Mouse (Mus musculus) frontal cortex, adult (tissue): ENCODE results near the gene Ets2.
A peak's percentile ranks its signal among the peaks of the same experiment; 100 is the strongest.

Experiments used
- ATAC-seq: cut with Nextera tagmentation; 2 replicates; pipeline ENCODE4 v1.9.2; 2017; ENCODE audit warnings: mild to moderate bottlenecking, moderate library complexity, mixed read lengths; ENCODE audit not compliant: low TSS enrichment

The Ets2 gene

DNA sequence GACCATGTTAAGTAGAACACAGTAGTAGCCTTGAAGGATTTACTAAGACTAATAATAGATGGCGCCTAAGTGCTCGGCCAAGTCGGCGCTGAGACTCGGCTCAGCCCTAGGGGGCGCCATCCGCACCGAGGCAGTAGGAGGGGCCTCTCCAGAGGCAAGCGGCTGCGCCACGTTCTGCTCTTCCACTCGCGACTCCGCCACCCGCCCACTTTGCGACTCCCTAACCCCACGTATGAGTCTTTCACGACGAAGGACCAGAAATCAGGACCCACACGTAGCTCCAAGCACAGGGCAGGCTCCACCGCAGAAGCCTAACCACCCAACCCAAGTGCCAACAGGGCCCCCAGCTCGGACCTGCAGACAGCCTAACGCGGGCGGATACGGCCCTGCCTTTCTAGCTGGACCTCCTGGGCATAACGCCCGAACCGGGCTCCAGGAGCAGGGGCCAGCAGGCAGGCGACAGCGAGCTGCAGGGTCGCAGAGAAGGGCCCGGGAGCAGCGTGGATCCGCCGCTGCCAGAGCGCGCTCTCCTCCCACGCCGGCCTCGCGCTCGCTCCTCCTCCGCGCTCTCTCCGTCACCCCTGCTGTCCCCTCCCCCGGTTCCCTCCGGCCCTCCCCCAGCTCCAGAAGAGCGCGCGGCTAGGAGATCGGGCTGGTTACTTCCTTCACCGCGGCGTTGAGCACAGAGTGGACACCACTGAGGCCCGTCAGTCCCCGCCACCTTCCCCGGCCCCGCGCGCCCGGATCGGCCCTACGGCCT lies at the start of gene Ets2:
TSS of gene Ets2 (plus strand) at position 274 of the 760 bp plus-strand sequence.
- ATAC-seq, result peak; percentile 77

DNA sequence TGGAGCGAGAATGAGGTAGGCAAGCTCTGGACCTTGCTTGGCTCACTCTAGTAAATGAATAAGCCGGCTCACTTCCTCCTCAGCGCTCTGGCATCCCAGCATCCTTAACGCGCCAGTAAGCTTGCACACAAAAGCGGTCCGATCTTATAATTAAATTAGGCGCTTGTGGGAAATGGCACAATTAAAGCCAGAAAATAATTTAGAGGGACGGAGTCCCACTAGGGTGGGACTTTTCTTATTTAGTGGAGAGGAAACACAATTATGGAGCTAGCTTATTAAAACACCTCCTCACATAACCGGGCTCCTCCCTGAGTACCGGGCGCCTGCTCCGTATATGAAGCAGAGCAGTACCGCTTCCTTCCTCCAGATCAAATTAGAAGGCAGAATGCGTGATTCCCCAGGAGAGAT lies 47.7 kb upstream of the Ets2 start:
- ATAC-seq, result peak; percentile 78

DNA sequence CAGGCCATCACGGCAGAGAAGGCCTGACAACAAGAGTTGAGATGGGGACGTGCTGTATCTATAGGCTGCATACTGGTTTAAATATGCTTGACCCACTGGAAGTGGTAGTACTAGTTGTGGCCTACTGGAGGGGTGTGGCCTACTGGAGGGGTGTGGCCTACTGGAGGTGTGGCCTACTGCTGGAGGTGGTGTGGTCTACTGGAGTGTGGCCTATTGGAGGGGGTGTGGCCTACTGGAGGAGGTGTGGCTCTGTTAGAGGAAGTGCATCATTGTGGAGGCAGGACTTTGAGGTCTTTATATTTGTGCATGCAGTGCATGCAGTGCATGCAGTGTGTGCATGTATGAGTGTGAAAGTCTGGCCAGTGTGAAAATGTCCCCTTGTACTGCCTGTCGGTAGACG lies 45.3 kb upstream of the Ets2 start:
- ATAC-seq, result no peak

DNA sequence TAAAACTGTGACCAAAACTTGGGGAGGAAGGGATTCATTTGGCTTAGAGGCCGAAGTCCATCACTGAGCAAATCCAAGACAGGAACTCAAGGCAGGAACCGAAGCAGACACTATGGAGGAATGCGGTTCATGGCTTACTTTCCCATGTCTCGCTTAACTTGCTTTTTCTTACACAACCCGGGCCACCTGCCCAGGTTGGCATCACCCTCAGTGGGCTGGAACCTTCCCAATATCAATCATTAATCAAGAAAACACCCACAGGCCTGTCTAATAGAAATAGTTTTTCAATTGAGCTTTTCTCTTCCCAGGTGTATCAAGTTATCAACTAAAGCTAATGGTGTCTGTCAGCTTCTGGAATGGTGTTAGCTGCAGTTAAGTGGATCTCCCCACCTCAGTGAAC lies 44.7 kb upstream of the Ets2 start:
- ATAC-seq, result no peak

DNA sequence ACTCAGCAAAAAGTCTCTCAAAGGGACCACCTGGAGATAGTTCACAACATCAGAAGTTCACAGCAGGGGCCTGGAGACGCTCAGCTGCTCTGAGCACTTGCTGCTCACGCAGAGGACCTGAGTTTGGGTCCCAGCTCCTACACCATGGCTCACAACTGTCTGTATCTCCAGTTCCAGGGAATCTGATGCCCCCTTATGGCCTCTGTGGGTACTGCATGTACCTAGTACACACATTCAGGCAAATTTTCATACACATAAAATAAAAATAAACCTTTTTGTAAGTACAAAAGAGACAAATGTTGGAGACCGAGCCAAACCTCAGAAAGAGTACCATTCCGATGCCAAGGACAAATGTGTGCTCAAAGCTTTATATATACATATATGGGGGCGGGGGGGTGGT lies 44.1 kb upstream of the Ets2 start:
- no peak for ATAC-seq

DNA sequence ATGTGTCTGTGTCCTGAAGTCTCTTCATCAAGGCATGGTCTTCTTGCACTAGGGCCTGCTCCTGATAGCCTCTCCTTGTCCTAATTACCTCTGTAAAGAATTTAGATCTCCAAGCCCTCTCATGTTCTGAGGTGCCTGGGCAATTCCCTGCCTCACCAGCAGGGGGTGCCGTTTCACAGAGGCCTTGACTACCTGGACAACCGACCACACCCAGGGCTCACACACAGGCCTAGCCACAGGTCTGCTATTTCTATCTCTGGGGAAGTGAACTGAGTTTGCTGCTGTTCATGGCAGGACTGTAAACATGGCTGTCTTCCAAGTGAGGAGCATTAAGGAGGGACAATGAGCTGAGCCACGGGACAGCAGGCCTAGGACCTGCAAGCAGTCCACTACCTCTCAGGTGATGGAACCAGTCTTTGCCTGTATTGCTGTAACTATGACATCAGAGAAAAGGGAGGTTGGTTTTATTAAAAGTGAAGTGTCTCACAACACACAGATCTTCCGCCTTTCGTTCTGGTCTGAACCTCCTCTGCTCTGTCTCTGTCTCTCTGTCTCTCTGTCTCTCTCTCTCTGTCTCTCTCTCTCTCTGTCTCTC lies 42.9 kb upstream of the Ets2 start:
- no peak for ATAC-seq

DNA sequence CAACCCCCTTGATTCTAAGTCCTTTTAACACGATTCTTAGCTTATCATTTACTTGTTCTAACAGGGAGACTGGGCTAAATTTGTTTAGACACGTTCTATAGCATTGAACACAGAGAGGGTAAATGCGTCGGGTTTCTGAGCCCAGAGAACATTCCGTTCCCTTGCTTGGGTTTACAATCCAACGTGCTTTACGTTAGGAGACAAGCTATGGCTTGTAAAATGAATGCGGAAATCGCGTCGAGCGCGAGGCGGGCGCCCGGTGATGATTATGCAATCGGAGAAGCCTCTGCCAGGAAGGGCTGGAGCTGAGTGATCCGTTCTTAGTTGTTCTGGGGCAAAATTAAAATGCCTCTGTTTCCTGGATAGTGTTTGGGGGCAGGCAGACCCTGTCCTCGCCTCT lies 42.4 kb upstream of the Ets2 start:
- peak; percentile 55; the same call in 1 of the 2 replicates for ATAC-seq

DNA sequence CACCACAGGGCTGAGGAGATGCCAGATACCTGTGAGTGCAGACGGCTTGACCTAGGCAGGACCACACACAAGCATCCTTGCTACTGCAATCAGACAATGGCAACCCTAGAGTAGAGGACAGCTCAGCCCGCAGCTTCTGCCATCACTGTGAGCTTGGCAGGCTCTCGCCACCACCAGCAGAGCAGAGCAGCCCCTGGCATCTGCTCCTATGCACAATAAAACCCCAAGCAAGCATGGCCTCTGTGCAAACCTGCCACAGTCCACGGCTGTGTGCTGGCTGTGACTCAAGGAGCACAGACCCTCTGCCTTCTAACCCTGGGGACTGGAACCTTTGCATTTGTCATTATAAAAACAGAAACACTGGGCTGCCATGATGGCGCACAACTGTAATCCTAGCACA lies 41.0 kb upstream of the Ets2 start:
- ATAC-seq, result no peak

DNA sequence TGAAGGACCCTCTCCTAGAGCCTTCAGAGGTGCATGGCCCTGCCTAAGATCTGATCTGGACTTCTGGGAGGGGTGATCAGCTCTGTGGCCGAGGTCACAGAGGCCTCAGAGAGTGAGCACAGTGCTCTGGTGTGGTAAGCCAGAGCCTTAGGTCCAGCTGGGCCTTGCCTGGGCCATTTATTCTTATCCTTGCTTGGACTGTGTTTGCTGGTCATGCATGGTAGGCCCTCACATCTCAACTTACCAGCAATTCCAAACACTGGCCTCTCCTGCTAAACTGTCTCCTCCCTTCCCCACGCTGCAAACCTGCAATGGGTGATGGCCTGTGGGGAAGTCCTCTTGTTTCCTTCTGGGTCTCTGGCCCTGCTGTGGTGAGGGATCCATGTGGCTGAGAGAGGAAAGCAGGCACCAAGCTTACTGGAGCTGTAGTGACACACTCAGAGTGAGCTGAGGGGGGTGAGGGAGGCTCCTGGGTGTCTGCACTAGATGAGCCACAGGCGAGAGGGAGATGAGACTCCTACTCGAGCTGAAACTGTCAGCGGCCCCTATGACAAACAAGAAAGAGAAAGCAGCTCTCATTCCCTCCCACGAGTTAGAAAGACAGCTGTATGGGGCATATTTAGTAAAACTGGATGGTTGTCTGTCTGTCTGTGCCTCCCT lies 36.3 kb upstream of the Ets2 start:
- peak; percentile 76 for ATAC-seq

DNA sequence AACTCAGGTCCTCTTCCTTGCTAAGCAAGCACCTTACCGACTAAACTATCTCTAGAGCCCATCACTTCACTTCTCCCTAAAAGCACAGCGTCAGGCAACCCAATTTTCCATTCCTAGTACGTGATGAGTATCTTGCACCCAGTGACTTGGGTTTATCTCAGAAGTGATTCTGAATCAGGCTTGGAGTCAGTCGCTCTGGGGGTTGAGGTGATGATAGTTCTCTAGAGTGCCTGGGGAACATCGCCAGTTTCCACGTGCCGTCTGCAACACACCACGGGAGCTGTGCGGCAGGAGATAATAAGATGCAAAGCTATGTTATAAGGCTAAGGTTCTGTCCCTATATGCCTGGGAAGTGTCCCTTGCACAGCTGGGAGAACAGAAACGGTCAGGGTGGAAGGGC lies 35.6 kb upstream of the Ets2 start:
- ATAC-seq, result peak; percentile 56

DNA sequence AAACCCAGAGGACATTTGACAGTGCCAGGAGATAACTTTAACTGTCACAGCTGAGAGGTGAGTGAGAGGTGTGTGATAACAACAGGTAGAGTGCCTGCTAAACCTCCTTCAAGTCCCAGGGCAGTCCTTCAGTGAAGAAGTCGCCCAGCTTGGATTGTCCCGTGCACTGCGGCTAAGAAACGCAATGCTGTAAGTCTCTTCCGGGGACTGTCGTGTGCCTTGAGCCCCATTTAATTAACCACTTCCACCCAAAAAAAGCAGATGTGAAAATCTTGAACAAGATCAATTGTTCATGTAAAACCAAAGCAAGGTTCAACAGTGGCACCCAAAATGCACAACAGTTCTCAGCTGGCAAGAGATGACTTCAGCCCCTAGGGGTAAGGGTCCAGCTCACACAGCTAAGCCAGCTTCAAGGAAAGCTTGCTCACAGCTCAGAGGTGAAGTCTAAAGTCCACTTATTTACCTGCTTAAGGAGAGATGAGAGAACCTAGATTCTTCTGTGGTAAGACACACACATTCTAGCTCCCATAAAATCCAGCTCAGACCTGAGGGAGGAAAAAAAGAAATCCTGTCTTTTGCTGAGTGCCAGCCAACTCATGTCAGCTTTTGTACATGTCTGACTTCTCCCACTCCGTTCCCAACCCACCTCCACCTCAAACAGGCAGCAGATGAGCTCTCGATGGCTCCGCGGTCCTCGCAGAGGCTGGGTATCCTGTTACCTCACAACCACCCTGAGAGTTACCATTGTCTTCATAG lies 34.3 kb upstream of the Ets2 start:
- 0 out of 2 replicates have a peak, but pooled peaks have one; percentile 55 for ATAC-seq

DNA sequence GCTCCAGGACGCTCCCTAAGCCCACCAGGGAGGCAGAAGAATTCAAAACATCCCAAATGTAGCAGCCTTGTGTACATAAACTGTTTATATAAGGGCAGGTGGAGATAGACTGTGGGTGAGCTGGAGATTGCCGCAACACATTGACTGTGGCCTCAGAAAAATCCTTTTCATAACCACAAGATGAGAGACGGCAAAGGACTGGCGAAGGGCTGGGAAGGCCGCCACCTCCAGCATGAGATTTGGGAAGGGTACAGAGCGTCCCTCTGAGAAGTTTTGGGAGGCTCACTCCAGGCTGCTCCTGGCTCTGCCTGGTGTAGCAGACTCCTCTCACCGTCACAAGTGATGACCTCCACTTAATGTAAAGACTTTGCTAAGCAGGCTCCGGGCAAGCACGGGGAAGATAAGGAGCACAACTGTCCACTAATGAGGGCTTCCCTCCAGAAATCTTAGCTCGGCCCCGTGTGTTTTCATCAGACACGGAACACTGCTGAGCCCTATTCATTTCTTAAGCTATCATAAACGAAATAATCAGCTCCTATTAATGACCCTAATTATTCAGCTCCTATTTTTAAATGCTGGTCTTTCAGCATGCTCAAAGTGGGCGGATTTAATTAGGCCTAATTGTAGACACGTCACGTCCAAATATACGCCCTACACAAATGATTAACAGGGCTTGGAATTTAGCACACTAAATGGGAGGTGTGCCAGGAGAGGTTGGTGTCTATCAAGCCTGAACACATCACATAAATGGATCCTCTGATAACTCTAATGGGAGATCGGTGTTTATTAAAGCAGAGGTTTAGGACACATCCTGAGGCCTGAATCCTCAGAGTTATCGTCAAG lies 33.5 kb upstream of the Ets2 start:
- no peak for ATAC-seq

DNA sequence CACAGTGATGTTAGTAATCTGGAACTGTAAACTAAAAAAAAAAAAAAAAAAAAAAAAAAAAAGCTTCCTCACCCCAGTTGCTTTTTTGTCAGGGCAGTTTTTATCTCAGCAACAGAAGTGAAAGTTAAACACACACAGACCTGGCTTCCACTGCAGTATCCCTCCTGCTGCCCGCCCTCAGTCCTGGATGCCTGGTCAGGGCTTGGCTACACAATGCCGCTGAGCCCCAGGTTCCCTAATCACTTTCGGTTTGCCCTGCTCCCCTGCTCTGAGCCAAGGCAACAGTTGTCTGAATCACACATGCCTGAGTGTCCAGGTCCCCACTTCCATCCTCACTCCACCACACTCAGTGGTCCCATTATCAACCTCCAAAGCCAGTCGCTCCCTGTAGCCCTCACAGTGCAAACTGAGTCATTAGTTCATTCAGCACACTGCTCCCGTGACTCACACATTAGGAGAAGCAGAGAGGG lies 27.4 kb upstream of the Ets2 start:
- ATAC-seq, result no peak

DNA sequence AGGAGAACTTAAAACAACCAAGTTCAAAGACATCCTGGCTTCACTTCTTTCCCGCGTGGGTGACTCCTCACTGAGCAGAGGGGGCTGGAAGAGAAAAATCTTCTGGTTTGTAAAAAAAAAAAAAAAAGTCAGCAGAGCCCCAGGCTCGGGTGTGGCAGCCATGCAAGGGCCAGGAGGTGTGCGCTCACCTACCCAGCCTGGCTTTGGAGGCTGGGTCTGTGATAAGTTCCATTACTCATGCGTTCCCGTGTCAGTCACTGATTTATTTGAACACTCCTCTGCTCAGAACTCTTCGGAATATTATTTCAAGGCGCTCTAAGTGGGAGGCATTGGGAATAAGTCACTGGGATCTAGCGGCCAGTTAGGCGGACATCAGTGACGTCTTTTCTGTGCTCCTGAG lies 26.7 kb upstream of the Ets2 start:
- no peak for ATAC-seq

DNA sequence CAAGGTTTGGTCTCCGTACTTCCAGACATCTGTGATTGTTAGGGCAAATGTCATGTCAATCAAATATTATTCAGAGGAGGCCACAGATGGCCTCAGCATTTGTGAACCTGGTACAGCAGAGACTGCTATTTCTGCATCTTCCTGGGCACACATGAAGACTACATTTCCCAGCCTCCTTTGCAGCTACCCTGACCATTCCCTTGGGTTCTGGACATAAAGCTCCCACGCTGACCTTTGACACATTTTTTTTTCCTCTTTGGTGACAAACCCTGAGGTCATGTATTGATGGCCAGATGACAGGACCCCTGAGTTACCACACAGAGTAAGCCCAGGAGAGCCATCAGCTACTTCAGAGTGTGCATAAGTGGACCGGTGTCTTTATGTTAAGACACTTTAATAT lies 25.2 kb upstream of the Ets2 start:
- ATAC-seq, result no peak

DNA sequence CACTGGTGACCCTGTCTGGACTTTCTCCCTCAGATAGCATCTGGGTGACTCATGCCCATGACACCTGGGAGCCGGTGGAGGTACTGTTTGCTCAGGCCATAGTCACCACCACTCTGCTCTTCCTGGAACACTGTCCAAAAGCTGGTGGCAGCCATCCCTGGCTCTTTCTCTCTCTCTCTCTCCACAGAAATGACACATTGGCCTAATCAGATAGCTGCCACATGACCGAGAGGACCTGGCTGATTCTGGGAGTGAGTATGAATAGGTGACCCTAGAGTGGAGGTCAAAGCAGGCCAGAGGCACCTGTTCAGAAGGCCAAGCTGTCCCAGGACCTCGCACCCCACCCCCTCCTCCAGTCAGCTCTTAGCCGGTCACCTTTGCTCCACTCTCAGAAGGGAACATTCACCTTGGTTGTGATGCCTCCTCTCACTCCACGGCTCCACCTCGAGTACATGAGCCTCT lies 19.4 kb upstream of the Ets2 start:
- ATAC-seq, result no peak

DNA sequence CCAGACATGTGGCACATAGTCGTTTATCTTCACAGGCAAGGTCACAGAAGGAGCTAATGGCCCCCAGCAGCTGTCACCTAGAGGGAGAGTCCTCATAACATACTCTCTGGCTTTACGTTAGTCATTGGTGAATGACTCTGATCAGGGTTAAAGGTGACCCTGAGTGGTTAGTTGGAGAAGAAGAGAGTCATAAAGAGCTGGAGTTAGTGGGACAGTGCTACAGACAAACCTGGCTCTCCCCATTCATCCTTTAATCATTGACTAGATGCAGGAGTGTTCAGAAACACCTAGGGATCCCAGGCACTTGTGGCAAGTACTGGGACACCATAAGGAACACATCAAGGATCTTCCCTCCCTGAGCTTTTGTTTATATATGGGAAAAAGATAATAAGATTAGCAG lies 16.1 kb upstream of the Ets2 start:
- no peak for ATAC-seq

DNA sequence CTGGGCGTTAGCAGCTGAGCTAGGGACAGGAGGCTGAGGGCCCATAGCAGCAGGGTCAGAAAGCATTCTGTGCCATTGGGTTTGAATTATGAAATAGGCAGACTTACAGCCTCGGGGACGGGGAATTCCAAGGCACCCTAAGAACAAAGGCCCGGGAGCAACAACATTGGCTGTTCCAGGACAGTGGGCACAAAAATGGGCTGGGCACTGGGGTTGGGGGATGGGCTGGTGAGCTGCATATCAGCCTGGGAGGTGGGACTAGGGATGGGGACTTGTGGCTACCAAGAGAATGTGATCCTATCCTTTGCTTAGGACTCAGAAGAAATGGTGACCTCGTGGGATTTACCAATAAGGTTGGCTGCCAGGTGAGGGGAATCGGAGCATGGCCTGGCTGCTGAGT lies 15.6 kb upstream of the Ets2 start:
- no peak for ATAC-seq

DNA sequence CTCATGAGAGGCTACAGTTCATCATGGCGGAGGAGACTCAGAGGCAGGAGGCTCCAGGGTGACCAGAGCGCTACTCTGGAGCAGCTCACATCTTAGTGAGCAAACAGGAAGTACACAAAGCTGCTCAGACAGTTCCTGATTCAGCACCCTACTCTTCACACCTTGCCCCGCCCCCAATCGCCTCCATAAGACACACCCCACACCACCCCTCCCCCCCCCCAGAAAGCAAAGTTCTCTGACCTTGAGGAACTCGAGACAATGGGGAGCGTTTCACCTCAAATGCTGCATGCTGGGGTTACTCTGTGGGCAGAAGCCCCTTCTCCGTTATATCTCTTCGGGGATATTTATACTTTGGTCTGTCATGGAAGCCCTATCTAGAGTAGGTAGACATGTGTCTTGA lies 15.0 kb upstream of the Ets2 start:
- ATAC-seq, result no peak

DNA sequence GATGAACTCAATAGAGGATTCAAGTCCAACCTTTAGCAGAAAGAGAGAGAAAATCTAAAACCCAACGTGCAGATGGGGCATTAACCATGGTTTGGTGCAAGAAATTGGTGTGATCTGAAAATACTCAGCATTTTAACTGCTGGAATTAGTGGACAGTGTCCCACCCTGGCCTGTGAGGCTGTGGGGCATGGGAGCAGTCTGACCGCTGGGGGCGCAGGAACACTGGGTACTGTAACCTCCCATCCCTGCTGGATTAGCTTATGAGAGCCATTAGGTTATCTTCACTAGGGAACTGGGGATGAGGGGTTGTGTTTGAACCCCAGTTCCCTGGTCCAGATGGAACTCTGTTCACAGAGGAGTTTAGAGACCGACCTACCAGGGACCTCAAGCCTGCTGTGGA lies 13.9 kb upstream of the Ets2 start:
- no peak for ATAC-seq

DNA sequence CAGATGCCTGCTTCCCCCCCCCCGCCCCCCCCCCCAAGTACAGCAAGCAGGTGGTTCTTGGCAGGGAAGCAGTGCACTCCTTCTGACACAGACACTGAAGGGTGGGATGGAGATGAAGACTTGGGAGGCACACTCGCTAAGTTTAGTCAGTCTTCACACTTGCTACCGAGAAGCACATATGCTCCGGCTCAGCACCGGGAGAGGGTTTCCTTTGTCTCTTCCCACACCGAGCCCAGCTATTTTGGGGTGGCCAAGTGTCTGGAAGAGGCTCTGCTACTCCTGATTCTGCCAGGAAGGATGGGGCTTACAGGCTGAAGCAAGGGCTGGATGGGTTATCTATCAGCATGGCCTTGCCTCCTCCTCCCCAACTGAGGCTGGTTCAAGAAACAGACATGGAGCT lies 5.3 kb upstream of the Ets2 start:
- ATAC-seq, result peak; percentile 97
